Mouse (Mus musculus) embryonic facial prominence, embryonic 11.5 days (tissue): ENCODE results near the gene Slc7a11. TPM values are rescaled to one million over a fixed set of nuclear protein-coding genes. Genes with fewer than 3 reads are reported as not detected.
A peak's percentile ranks its signal among the peaks of the same experiment; 100 is the strongest.

ENCODE experiments used
- ATAC-seq: fragments of 200-750 bp; cut with Nextera tagmentation; replicated peaks from 2 replicates; pipeline ENCODE4 v1.8.0; 2017; ENCODE audit warnings: low read depth; ENCODE audit not compliant: insufficient number of reproducible peaks, low FRiP score, low TSS enrichment
- DNase-seq: peaks from one replicate; pipeline ENCODE4 v3.0.0-alpha.2; 2015; ENCODE audit warnings: low spot score
- H3K27ac ChIP-seq: fragments of 300-500 bp; sonication (generic); replicated peaks from 2 replicates; pipeline ENCODE4 v1.5.1; 2014; ENCODE audit warnings: mild to moderate bottlenecking, low read depth, low read length, control low read depth
- H3K27me3 ChIP-seq: fragments of 300-500 bp; sonication (generic); 2 replicates; pipeline ENCODE4 v1.6.1; 2014; ENCODE audit warnings: mild to moderate bottlenecking, low read length, moderate library complexity, mixed read lengths; ENCODE audit not compliant: control insufficient read depth, insufficient read depth
- H3K36me3 ChIP-seq: fragments of 300-500 bp; sonication (generic); replicated peaks from 2 replicates; pipeline ENCODE4 v1.6.1; 2014; ENCODE audit warnings: low read depth, mild to moderate bottlenecking, low read length, moderate library complexity, mixed read lengths; ENCODE audit not compliant: control insufficient read depth, insufficient read depth
- H3K4me1 ChIP-seq: fragments of 300-500 bp; sonication (generic); 2 replicates; pipeline ENCODE4 v1.6.1; 2014; ENCODE audit warnings: low read length, mixed read lengths; ENCODE audit not compliant: control insufficient read depth, insufficient read depth
- H3K4me2 ChIP-seq: fragments of 300-500 bp; sonication (generic); 2 replicates; pipeline ENCODE4 v1.6.1; 2014; ENCODE audit warnings: low read depth, mild to moderate bottlenecking, control low read depth, low read length, moderate library complexity
- H3K4me3 ChIP-seq: fragments of 300-500 bp; sonication (generic); 2 replicates; pipeline ENCODE4 v1.5.1; 2014; ENCODE audit warnings: low read depth, low read length, control low read depth
- H3K9ac ChIP-seq: fragments of 300-500 bp; sonication (generic); replicated peaks from 2 replicates; pipeline ENCODE4 v1.6.1; 2014; ENCODE audit warnings: mild to moderate bottlenecking, control low read depth, low read length
- H3K9me3 ChIP-seq: fragments of 300-500 bp; sonication (generic); replicated peaks from 2 replicates; pipeline ENCODE4 v1.6.1; 2016; ENCODE audit warnings: mild to moderate bottlenecking, low read length, inconsistent platforms, mixed read lengths; ENCODE audit not compliant: control insufficient read depth
- WGBS: fragments of 180-500 bp; shearing (Covaris S2); extraction: QIAGEN DNeasy Blood & Tissue Kit; methylation state at CpG from one replicate; pipeline ENCODE4 v1.1.7; 2014; 5-methylcytosine and 5-hydroxymethylcytosine counted together
- polyA plus RNA-seq: library from polyadenylated mRNA; unstranded; fragments of >200 nt; fragmentation: Nextera tagmentation; extraction: Ambion mirVana; gene quantifications from 2 replicates; pipeline ENCODE4 v1.2.1, GENCODE M21; 2014

The Slc7a11 gene
- 1.1 and 1.5 TPM in 2 replicates for polyA plus RNA-seq

DNA sequence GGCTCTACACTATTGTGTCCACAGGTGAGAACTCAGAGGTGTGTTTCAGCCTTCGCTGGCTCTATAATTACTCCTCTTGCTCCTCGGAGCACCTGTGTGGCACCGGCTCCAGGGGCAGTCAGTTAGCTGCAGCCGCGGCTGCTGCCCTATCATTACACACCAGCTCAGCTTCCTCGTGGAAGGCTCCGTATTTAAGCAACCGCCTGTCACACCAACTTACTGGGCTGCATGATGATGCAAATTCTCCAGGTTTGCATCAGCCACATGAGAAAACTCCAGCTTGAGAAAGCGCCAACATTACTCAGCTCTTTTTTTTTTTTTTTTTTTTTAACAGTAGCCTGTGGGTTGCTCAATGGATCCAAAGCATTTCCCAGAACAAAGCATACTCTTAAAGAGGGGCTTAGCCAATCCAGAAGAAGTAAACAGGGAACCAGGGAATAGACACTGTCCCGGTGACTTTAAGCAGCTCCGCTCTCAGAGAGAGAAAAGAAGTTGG is at the start of gene Slc7a11:
Gene Slc7a11 (minus strand): TSS at position 194 of the 496 bp plus-strand sequence.
- Histone ChIP-seq H3K36me3 (no peaks in the 10 kb centered on the region), H3K9me3 (no peaks in the 10 kb centered on the region), H3K27ac (no peak within 1 kb of the TSS), H3K27me3 (no peaks in the 10 kb centered on the region), H3K4me2 (peak within 1 kb of the TSS; percentile 37), H3K4me3 (peak within 1 kb of the TSS; percentile 21), H3K9ac (peak within 1 kb of the TSS; percentile 42), H3K4me1 (no peaks in the 10 kb centered on the region)
- ATAC-seq (peak; percentile 78; the same call in 1 of the 2 replicates), DNase-seq (peak; percentile 65)
- WGBS, result 2% methylated on average over 11 of the region's 11 CpGs

DNA sequence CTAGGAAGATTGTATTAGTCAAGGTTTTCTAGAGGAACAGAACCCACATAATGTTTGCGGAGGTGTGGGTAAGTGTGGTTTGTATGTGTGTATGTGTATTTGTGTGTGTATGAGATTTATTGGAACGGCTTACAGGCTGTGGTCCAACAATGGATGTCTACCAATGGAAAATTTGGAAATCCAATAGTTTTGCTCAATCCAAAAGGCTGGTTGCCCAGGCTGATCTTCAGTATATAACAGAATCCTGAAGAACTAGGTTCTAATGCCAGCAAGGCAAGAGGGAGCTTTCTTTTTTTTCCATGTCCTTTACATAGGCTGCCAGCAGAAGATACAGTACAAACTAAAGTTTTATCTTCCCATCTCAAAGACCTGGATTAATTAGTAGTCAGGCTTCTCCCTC is 48.3 kb upstream of the Slc7a11 start:
- H3K9me3 ChIP-seq, result no peaks in the 10 kb centered on the region
- H3K4me1 ChIP-seq, result no peaks in the 10 kb centered on the region
- no peak overlapping the region for H3K27ac ChIP-seq
- no peak overlapping the region for H3K4me3 ChIP-seq
- ATAC-seq (no peak), DNase-seq (no peak)
- H3K9ac ChIP-seq, result no peak overlapping the region
- H3K36me3 ChIP-seq, result no peaks in the 10 kb centered on the region
- 95% methylated on average over 2 of the region's 2 CpGs for WGBS
- no peak overlapping the region for H3K4me2 ChIP-seq
- no peaks in the 10 kb centered on the region for H3K27me3 ChIP-seq

DNA sequence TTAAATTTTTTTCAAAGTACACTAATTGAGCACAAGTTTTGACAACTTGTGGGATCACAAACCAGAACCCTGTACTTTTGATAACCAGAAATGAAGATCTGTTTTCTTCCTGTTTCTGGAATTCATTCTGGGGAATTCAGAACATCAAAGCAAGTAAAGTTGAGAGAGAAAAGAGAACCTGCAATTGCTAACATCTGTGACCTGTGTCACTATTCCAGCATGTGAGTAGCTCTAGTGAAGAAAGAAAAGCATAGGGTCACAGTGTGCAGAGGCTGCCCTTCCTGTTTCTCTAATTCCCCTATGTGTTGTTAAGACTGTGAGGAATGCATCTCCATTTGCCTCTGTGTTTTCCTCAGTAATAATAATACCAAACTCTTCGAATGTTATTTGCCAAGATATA is 40.7 kb upstream of the Slc7a11 start:
- no peaks in the 10 kb centered on the region for H3K9me3 ChIP-seq
- no peak overlapping the region for H3K9ac ChIP-seq
- WGBS, result 36% methylated on average over 1 of the region's 1 CpGs
- DNase-seq (peak; percentile 77), ATAC-seq (no peak)
- no peak overlapping the region for H3K4me2 ChIP-seq
- no peaks in the 10 kb centered on the region for H3K36me3 ChIP-seq
- no peak overlapping the region for H3K4me3 ChIP-seq
- H3K27me3 ChIP-seq, result no peaks in the 10 kb centered on the region
- H3K4me1 ChIP-seq, result no peaks in the 10 kb centered on the region
- no peak overlapping the region for H3K27ac ChIP-seq

DNA sequence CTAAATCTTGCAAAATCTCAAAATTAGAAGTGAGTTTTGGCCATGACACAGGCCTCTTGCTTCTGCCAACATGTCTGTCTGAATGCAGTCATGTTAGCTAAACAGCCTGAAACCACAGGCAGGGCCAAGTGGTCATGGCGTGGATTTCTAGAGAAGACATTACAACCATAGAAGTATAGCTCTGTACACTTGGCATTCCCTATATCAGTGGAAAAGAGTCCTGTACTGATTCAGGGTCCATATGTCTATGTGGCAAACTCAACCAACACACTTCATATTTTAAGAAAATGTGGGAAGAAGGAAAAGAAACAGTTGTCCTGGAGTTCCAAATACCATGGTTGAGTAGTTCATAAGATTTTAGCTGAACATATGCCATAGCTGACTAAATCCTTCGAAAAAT is 18.8 kb upstream of the Slc7a11 start:
- 93% methylated on average over 2 of the region's 2 CpGs for WGBS
- Histone ChIP-seq H3K9ac (no peak overlapping the region), H3K27me3 (no peaks in the 10 kb centered on the region), H3K9me3 (no peaks in the 10 kb centered on the region), H3K36me3 (no peaks in the 10 kb centered on the region), H3K27ac (no peak overlapping the region), H3K4me3 (no peak overlapping the region), H3K4me2 (no peak overlapping the region), H3K4me1 (no peaks in the 10 kb centered on the region)
- DNase-seq (no peak), ATAC-seq (no peak)

DNA sequence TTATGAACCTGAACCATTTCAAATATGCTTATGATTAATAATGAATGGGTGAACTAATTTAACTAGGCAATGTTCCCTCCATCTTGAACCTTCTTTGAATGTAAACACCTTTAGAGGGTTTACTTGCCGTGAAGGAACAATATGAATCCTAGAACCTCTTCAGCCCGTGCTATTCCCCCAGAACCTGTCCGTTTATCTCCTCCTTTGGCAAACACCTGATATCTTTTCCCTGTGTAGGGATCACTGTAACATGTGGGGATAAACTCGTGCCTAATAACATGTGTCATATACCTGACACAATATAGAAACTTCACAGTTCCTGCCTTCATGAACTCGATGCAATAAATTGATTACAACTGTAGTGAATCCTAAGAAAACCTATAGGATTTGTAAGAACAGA is 13.7 kb upstream of the Slc7a11 start:
- Histone ChIP-seq H3K27me3 (no peaks in the 10 kb centered on the region), H3K4me1 (no peaks in the 10 kb centered on the region), H3K36me3 (no peaks in the 10 kb centered on the region), H3K4me3 (no peak overlapping the region), H3K27ac (no peak overlapping the region), H3K9ac (no peak overlapping the region), H3K9me3 (no peaks in the 10 kb centered on the region), H3K4me2 (no peak overlapping the region)
- ATAC-seq, result no peak
- WGBS, result 89% methylated on average over 5 of the region's 5 CpGs
- no peak for DNase-seq

DNA sequence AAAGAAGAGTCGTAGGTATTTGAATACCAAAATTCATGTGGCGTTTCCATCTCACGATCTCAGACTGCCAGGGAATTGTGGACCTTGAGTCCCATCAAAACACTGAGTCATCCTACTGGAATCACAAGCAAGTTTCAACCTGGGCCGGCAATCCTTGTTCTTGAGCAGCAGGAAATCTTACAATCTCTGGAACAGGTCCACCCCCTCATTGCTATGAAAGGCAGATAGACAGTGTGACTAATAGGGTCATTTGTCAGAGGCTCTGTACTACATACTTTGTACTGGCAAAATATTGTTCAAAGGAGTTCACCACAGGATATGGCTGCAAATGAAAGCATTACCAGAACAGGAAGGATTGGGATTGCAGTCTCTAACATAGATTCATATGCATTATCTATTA is 13.2 kb upstream of the Slc7a11 start:
- ATAC-seq (no peak), DNase-seq (no peak)
- Histone ChIP-seq H3K27me3 (no peaks in the 10 kb centered on the region), H3K9me3 (no peaks in the 10 kb centered on the region), H3K27ac (no peak overlapping the region), H3K4me1 (no peaks in the 10 kb centered on the region), H3K4me2 (no peak overlapping the region), H3K36me3 (no peaks in the 10 kb centered on the region), H3K9ac (no peak overlapping the region), H3K4me3 (no peak overlapping the region)
- 76% methylated on average over 4 of the region's 4 CpGs for WGBS

DNA sequence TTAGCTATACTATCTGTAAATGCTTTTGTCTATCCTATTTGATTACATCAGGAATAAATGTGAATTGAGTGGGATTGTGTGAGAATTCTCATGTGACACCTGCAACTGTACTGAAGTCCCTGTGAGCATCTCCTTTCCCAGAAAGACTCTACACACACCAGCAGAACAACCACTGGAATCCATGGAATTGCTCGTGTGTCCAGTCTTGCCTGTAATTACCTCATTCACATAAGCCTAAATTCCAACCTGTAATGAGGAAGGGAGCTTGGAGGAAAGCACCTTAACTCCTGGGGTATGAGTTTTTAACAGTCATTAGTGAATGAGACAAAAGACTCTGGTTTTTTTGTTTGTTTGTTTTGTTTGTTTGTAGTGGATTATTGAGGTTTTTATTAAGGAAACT is 12.6 kb upstream of the Slc7a11 start:
- WGBS, result 51% methylated on average over 1 of the region's 1 CpGs
- DNase-seq, result no peak

DNA sequence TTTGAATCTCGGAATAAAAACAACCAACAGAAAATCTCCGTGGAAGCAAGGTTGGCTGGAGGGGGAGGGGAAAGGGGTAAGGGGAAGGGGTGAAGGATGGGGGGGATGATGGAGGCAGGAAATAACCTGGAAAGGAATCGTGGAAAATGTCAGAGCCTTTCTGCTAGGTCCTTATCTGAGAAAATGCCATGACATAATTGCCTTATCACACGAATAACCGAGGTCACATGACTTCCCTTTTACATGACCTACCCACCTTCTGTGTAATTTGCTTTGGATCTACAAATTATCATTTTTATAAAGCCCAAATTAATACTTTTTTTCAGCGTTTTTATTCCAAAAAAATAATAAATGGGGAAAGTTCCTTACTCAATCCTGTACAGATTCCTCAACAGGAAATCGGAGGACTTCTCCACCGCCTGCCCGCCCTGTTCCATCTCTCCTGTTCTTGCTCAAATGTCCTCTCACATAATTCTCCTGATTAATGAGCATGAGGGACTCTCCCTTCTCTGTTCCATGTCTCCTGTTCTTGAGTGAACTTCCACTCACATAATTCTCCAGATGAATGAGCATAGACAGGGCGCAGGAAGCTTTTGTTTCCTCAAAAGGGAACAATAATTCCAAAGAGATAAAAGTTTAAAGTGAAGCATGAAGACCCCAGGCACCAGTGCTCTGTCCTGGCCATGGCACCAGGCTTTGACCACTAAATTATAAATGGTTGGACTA is 1.8 kb upstream of the Slc7a11 start:
- ATAC-seq (no peak), DNase-seq (no peak)
- H3K27me3 ChIP-seq, result no peaks in the 10 kb centered on the region
- no peak overlapping the region for H3K4me3 ChIP-seq
- no peak overlapping the region for H3K9ac ChIP-seq
- H3K9me3 ChIP-seq, result no peaks in the 10 kb centered on the region
- no peak overlapping the region for H3K27ac ChIP-seq
- WGBS, result 57% methylated on average over 10 of the region's 10 CpGs
- H3K4me2 ChIP-seq, result no peak overlapping the region
- H3K36me3 ChIP-seq, result no peaks in the 10 kb centered on the region
- no peaks in the 10 kb centered on the region for H3K4me1 ChIP-seq

More for the DNA sequence above, 12.6 kb upstream of the Slc7a11 start:
- no peak overlapping the region for H3K4me3 ChIP-seq
- no peak overlapping the region for H3K27ac ChIP-seq
- H3K9me3 ChIP-seq, result no peaks in the 10 kb centered on the region
- H3K9ac ChIP-seq, result no peak overlapping the region
- no peaks in the 10 kb centered on the region for H3K36me3 ChIP-seq
- no peak for ATAC-seq
- H3K4me2 ChIP-seq, result no peak overlapping the region
- H3K27me3 ChIP-seq, result no peaks in the 10 kb centered on the region
- H3K4me1 ChIP-seq, result no peaks in the 10 kb centered on the region
